Mouse (Mus musculus) cerebellum, postnatal 25 days (tissue): ENCODE data around the gene Gm13697.
"Not testable (repeated sequence)": the region's sequence is repeated elsewhere in the genome, so short reads cannot be mapped to it uniquely, and the experiment has no call there.

ENCODE experiments used
- DNase-seq, 2 experiments: peaks; one replicate each; pipeline ENCODE4 v3.0.0; 2021; ENCODE audit warnings: mixed read lengths in 2 of 2

Gm13697 gene

GRCm38 (mm10) chr2:83984443-83984842, at the start of gene Gm13697:
TSS of gene Gm13697 (plus strand) at chr2:83984743.
- DNase-seq = not testable (repeated sequence)

DNA sequence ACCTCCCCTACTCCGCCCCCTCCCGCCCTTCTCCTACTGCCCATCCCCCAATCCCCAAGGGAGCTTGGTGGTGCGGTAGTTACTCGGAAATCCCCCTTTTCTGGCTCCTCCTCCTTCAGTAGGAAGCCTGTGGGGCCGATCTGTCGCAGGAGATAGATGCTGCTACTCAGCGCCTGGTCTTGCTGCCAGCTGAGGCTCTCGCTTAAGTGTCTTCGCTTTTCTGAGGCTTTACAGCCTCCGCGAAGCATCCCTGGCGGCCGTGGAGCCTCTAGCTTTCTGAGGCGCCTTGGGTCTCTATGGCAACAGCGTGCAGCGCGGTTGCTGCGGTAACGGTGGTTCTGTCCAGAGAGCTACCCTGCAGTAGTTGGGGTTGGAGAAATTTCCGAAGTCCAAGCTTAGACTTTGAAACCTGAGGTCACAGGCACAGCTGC, 43.6 kb upstream of the Gm13697 start, which contains the start of gene Zswim2:
Gene Zswim2, minus strand, starts transcription at position 298 of the 431 bp plus-strand sequence.
- peak; percentile 67 to 76 for DNase-seq

GRCm38 (mm10) chr2:83941378-83941777, 43.2 kb upstream of the Gm13697 start:
- DNase-seq = peak in 1 of 2 experiments; percentile 2

GRCm38 (mm10) chr2:83941792-83942191, 42.8 kb upstream of the Gm13697 start:
- DNase-seq = no peak

- DNase-seq = not testable (repeated sequence)
Observed at GRCm38 (mm10) chr2:83955393-83955792, 29.1 kb upstream of the Gm13697 start, which contains the start of gene Gm13698. TSS of gene Gm13698 (plus strand) at chr2:83955693.

DNA sequence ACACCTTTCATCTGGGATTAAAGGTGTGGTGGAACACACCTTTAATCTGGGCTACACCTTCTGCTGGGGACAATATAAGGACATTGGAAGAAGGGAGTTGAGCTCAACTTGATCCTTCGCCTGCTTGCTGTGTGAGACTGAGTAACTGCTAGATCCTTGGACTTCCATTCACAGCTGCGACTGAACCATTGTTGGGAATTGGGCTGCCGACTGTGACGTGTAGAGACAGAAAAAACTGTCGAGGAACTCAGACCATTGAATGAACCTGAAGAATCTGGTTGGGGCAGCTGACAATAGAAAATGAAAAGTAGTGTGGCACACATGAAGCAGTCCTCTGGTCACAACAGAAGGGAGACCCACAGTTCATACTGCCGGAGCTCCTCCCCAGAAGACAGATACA, 23.3 kb upstream of the Gm13697 start, which contains the start of gene Gm13693:
Gene Gm13693, plus strand, starts transcription at position 301 of the 400 bp plus-strand sequence.
- not testable (repeated sequence) for DNase-seq

GRCm38 (mm10) chr2:83967013-83967412, 17.5 kb upstream of the Gm13697 start, which contains the start of gene Gm13695:
TSS of gene Gm13695 (plus strand) at chr2:83967313.
- not testable (repeated sequence) for DNase-seq

- DNase-seq = not testable (repeated sequence)
Observed at GRCm38 (mm10) chr2:83972823-83973222, 11.7 kb upstream of the Gm13697 start, which contains the start of gene Gm13696. TSS of gene Gm13696 (plus strand) at chr2:83973123.

- not testable (repeated sequence) for DNase-seq
Observed at GRCm38 (mm10) chr2:83978633-83979032, 5.9 kb upstream of the Gm13697 start, which contains the start of gene Gm13694. TSS of gene Gm13694 (plus strand) at chr2:83978933.

GRCm38 (mm10) chr2:83990253-83990652, 5.7 kb downstream of the Gm13697 start, which contains the start of gene Gm13691:
TSS of gene Gm13691 (plus strand) at chr2:83990553.
- not testable (repeated sequence) for DNase-seq

GRCm38 (mm10) chr2:83993639-83994255, 9.2 kb downstream of the Gm13697 start:
- DNase-seq = not testable (repeated sequence)

DNA sequence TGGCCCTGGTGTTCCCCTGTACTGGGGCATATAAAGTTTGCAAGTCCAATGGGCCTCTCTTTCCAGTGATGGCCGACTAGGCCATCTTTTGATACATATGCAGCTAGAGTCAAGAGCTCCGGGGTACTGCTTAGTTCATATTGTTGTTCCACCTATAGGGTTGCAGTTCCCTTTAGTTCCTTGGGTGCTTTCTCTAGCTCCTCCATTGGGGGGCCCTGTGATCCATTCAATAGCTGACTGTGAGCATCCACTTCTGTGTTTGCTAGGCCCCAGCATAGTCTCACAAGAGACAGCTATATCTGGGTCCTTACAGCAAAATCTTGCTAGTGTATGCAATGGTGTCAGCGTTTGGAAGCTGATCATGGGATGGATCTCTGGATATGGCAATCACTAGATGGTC, 10.0 kb downstream of the Gm13697 start:
- not testable (repeated sequence) for DNase-seq

DNA sequence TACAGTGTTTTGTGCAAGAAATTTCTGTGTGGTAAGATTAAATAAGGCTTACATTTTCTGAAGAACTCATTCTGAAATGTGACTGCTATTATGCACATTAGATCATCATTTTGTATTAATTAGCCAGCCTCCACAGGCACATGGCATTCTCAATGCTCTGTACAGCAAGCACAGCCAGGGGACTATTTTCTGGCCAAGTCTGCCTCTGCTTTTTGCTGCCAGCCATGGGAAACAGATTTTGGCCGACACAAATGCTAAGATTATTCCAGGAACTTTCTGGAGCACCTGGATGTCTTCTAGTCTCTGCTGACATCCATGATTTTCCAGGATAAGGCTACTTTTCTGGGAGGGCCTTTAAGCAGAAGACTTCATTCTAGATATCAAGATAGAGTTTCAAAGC, 24.4 kb downstream of the Gm13697 start:
- DNase-seq = no peak

DNA sequence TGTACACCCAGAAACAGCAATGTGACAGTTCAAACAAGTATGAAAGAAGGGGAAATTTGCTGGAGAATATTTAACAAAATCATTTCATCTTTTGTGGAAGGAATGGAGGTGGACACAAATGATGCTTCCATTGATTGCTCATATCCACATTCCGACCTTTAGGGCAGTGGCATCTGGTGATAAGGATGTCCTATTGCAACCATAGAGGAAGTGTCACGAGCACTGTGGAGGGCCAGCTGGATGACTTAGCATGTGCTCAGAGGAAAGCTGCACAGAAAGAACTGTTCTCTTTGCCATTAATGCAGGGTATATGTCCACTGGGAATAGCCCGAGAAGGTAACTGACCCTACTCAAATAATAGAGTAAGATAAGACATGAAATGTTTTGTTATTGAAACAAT, 25.3 kb downstream of the Gm13697 start:
- DNase-seq = no peak

DNA sequence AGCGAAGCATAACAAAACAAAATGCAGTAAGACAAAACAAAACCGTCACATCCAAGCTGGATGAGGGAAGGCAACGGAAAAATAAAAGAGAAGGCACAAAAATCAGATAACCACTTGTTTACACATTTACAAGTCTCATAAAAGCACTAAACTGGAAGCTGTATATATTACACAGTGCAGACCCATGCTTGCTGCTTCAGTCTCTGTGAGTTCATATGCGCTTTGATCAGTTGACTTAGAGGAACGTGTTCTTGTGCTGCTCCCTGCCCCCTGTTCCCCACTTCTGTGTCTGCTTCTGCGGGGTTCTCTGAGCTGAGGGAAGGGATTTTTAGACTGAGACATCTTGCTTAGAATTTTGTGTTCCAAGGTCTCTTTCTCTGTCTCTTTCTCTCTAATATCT, 30.0 kb downstream of the Gm13697 start:
- no peak for DNase-seq

GRCm38 (mm10) chr2:84016291-84016690, 31.7 kb downstream of the Gm13697 start:
- not testable (repeated sequence) for DNase-seq

DNA sequence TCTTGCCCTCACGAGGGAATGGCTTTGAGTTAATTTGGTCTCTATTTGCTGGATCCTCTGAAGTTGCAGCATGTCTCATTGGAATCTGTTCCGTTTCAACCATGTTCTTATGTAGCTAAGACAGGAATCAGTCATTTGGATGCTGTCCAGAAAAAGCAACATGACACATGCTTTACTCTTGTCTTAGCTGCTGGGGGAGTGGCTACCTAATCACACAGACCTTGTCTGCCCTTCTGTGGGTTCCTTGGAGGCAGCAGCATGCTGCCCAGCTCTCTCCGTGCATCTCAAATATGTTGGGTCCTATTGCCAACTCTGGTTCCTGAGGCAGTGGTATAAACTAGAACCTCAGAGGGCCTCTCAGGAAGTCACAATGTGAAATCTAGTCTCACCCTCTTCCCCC, 33.8 kb downstream of the Gm13697 start:
- DNase-seq = no peak

DNA sequence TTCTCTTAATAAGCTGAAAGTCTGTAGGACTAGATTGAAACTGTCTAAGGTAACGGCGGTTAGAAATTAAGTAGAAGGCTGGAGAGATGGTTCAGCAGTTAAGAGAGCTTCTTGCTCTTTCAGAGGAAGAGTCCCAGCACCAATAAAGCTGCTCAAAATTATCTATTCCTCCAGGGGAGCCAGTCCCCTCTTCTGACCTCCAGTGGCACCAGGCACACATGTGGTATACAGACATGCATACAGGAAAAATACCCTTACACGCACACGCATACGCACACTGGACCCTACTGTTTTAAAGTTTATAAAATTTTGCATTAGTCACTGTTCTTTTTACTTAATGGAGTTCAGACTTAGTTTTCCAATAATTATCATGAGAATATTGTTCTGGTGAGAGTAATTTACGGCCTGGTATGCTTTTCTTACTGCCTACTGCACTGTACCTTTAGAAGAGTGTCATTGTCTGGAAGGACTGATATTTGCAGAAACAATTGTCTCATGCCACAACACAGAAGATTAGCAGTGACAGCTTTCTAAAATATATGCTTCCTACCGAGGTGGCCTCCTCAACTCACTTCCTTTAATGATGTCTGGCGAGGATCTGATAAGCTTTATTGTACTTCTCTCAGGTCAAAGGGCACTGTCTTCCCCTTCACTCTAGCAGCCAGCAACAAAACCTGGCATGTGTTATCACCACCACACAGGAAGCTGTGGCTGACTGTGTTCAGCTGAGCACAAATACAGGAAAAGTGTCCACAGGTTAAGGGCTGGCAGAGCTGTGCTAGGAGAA, 35.2 kb downstream of the Gm13697 start:
- no peak for DNase-seq

DNA sequence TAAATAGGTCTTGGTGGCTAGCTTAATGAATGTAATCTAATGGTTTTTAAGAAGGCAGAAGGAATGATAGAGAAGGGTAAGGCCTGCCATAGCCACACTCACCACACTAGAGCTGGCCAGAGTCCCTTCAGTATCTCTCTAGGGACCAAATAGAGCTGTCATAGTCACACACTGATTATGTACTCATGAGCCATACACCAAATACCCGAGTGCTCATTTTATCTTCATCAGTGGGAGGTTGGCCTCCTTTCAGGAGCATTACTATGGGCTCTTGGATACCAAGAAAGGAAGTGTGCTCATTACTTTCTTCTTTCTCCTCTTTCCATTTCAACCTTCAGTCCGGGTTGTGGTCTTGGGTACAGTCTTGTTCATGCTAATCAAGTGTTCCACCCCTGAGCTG, 37.4 kb downstream of the Gm13697 start:
- no peak for DNase-seq

GRCm38 (mm10) chr2:84022905-84023304, 38.4 kb downstream of the Gm13697 start:
- DNase-seq = no peak

DNA sequence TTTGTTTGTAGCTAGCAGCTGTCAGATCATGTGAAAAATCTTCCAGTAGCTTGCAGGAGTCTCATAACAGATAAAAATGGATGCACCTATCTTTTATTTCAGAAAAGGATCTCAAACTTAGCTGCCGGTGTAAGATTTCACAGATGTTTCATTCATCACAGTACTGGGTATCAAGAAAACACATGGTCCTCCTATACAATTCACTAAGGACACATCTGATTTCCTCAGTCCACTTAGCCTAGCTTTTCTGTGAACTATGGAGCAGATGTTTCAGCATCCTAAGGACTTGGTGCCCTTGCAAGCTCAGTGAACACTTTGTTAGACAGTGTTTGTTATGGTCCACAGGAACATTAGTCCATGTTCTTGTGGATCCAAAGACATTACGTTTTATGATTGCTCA, 38.8 kb downstream of the Gm13697 start:
- DNase-seq = no peak

GRCm38 (mm10) chr2:84025217-84025616, 40.7 kb downstream of the Gm13697 start:
- DNase-seq = no peak

DNA sequence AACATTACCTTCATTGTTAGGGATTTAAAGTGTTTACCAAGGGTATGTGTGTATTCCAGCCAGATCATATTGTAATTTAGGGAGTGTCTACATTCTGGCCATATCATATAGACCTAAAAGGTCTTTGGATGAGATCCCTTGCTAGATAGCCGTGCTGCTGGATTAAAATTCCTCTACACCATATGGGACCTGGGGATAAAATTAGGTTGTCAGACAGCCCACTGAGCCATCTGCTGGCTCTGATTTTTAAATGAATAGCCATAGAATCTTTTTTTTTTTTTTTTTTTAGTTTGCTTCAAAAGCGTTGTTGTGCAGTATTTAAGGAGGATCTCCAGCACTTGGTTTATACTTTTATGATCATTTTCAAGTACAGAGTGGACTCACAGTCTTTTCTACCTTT, 48.0 kb downstream of the Gm13697 start:
- DNase-seq = no peak

DNA sequence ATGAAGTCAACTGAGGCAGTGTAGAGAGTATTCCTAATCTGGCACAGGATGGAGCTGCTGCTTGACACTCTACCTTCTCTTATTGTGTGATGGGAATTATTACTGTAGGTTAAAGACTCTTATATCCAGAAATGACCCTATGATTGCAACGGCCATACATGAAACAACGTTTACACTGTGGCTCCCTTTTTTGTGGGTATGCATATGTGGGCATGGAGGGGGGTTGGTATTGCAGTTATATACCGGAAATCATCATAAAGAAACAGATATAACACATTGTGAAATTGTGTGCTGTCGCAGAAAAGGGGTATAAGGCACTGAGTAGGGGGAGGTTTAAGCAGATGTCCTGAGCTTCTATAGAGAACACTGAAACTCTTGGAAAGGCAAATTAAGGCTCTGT, 51.5 kb downstream of the Gm13697 start:
- DNase-seq = no peak
